Mouse (Mus musculus) gastrocnemius, adult 18-20 months (tissue): ENCODE measurements around the gene Stk36. TPM values are rescaled to one million over a fixed set of nuclear protein-coding genes. Genes with fewer than 3 reads are reported as not detected.

Experiments used
- DNase-seq: peaks from one replicate; pipeline ENCODE4 v3.0.0; 2021; ENCODE audit warnings: low spot score
- long read RNA-seq, 2 experiments: library from polyadenylated mRNA; stranded (forward); transcript quantifications; one replicate each; pipeline ENCODE4 v2.0.0; 2021
- total RNA-seq, 2 experiments: library from RNA; stranded (reverse); gene quantifications; 2 replicates each; pipeline ENCODE4 v1.2.3; 2021

Gene Stk36
- total RNA-seq = under 1 TPM; 0.27 to 0.28 TPM
- long read RNA-seq, experiment 1 = 0 reads
- long read RNA-seq, experiment 2 = 0 reads

DNA sequence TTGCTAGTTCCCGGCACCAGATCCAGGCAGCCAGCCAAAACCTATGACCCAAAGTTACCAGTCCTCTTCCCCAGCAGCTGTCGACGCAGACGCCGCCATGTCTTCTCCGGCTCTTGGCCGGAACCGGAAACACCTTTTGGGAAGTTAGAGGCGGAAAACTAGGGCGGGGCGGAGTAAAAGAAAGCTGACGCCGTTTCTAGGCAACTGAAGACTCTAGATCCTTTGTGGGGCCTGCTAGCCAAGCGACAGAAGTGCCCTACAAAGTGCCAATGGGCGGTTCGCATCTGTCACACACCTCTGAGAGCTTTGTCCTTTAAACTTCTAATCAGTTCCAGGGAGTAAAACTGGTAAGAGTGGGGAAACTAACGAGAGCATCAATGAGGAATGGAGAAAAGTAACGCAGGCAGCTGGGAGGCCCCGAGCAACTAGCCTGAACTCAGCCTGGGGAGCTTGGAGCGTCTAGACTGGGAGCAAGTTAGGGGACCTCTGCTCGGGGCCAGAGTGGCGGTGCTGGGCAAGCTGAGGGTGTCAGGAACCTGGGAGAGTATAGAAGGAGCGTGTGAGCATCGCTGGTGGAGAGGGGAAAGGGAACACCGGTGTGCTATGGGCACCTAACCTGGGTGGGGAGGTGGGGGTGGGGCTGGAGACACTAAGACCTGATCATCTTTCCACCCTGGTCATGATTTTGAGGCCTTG lies at the start of gene Stk36, which contains the start of gene Rnf25:
Gene Stk36 (plus strand): TSS at position 179 of the 696 bp plus-strand sequence.
Gene Rnf25 (minus strand): TSS at position 131 of the 696 bp plus-strand sequence.
- peak; percentile 87 for DNase-seq

DNA sequence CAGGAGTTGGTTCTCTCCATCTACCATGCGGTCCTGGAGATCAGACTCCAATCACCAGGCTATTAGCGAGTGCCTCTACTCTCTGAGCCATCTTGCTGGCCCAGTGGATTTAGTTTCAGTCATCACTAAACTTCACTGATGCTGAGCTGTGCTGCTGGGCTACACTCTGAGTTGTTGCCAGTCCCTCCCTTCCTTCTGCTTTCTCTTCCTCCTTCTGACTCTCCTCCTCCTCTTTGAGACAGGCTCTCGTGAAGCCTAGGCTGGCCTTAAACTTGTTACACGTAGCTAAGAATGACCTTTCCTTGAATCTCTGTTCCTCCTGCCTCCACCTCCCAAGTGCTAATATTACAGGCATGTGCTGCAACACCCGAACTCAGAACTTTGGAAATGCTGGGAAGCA lies 42.2 kb upstream of the Stk36 start:
- DNase-seq = no peak

DNA sequence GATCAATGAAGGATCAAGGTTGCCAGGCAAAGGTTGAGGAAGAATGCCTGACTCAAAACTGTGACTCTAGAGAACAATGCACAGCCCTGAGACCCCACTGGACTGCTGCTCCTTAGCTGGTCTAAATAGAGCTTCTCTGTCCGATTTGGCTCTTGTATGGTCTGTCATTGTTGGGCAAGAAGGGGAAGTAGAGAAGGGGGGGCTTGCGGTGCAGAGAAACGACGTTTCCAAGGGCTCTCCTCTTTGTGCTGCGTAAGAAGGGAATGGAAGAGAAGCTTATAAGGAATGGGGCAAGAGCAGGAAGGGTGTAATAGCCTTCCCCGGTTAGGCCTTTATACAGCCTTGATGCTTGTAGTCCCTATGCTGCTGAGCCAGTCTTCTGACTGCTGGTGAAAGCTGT lies 35.4 kb upstream of the Stk36 start:
- no peak for DNase-seq

GRCm38 (mm10) chr1:74569739-74570719 lies 31.2 kb upstream of the Stk36 start:
- no peak for DNase-seq

DNA sequence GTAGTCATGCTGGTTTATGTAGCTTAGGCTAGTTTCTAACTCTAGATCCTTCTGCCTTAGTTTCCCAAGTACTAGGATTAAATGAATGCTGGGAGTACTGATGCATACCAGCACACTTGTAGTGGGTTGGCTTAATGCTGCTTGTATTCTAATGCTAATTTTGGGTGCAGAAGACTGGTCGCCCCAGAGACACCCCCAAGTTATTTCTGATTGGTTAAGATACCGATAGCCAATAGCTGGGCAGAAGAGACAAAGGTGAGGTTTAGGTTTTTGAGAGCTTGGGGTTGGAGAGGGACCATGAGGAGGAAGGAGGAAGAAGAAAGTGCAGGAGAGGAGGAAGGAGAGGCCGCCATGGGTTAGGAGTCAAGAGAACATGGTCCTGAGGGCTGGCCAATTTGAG lies 18.6 kb upstream of the Stk36 start:
- no peak for DNase-seq

DNA sequence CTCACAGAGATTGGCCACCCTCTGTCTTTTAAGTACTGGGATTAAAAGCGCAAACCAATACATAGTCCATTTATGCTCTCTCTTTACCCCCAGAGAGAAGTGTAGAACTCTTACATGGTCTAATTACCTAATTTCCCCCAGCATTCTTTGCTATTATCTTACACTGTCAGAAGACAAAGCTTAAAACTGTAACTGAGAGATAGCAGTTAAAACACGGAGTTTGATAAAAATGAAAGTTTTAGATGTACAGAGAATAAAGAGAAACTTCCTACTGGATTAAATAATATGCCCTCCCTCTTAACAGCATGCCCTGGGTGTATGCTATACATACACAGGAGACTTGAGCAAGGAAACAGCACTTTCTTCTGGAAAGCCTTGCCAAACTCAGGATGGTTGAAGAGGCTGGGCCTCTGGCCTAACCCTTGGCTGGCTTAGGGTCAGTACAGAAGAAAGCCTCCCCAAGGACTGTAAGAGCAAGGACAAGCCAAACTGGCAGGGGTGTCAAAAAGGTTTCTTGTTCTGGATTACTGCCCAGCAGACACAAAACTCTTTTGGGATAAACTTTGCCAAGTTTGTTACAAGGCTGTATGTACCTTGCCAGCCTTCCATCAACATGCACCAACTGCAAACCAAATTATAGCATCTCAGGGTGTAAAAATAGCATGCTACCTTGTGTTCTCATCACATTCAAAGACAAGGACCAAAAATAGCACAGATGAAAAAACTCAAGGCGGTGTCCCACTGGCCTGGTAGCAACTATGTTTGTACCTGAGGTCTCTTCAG lies 16.4 kb upstream of the Stk36 start:
- peak; percentile 69 for DNase-seq

DNA sequence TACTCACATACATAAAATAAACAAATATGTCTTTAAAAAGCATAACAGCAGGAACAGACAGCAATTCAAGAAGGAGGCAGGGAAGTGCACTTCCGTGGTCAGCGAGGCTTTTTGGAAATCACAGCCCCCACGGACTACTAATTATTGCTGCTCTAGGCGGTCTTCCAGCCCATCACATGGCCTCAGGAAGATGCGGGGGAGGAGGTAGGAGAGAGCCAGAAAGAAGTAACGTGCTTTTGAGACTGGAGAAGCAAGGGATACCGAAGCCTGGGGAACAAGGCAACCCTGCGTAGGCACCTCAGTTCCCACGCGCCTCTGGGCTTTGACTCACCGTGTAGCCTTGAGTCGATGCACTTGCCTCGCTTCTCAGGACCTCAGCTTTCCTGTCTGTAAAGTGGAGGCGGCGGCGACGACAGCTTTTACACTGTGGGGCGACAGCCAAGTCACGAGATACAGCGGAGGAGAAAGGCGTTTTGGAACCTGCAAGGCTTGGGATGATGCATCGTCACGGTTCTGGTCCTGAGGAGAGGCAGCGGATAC lies 13.9 kb upstream of the Stk36 start:
- no peak for DNase-seq

- peak; percentile 99 for DNase-seq
Measured at GRCm38 (mm10) chr1:74587773-74588445, 13.3 kb upstream of the Stk36 start, which contains the start of the genes Zfp142 and Bcs1l. Gene Zfp142, minus strand, starts transcription at chr1:74588246. Gene Bcs1l, plus strand, starts transcription at chr1:74588289.

DNA sequence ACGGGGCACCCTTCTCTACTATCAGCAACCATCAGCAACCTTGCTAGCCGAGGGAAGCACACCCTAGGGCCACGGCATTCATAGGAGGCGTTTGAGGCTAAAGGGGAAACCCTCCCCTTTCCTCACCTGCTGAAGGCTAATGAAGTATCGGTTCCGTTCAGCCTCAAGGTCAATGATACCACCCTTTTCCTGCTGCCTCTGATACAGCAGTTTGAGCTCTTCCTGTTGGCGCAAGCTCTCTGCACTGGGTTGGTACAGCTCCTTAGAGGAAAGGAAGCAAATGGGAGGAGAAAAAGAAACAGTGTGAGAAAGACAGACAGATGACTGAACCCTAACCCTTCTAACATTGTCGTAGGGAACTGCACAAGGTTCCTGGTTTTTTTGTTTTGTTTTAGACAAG lies 6.8 kb upstream of the Stk36 start:
- DNase-seq = no peak

DNA sequence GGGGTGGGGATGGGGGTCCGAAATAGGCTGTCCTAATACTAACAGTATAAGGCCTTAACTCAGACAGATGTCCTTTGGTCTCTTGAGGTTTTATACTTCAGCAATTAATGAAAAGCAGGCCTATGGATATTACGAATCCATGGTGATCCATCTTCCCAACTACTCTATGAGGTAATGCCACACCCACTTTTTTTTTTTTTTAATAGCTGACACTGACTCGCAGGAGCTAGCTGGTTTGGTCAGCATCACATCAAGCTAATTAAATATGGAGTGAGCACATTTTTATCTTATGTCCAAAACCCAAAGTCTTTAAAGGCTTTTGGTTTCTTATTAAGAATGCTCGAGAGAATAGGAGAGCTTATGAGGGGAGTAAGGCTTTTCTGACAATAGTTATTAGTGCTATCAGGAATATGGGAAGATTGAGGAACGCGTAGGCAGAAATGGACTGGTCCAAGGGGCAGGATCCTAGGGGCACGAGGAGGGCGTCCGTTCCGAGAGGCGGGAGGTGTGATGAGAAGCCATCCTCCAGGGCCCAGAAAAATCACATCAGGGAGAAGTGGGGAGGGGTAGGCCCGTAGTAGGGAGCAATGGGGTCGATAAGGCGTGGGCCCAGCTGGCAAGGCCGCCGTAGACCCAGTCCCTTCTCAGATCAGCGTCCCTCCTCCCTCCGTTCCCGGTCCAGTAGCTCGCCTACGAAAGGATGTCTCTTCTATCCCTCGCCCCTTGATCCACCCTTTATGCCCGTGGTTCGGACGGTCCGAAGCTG lies 561 bp upstream of the Stk36 start:
- no peak for DNase-seq

GRCm38 (mm10) chr1:74624183-74624582 lies 22.9 kb downstream of the Stk36 start:
- DNase-seq = no peak

- DNase-seq = no peak
Measured at GRCm38 (mm10) chr1:74626076-74626475, 24.8 kb downstream of the Stk36 start.

DNA sequence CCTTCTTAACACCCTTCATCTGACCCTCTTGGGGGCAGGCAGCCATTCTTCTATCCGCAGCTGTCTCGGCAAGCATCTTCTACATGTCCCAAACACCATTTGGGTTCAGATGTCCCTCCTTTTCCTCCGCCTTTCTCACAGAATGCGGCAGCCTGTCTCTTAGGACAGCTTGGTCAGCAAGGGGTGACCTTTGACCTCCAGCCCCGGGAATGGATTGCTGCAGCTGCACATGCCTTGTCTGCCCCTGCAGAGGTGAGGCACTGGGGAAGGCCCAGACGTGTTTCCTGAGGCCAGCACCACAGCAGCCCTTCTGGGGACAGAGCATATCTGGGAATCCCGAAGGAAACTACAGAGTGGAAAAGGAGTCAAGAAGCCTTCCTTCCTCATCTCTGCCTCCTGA lies 26.8 kb downstream of the Stk36 start:
- no peak for DNase-seq

- no peak for DNase-seq
Measured at GRCm38 (mm10) chr1:74632734-74633133, 31.5 kb downstream of the Stk36 start.

GRCm38 (mm10) chr1:74643524-74643923 lies 42.3 kb downstream of the Stk36 start:
- DNase-seq = no peak

DNA sequence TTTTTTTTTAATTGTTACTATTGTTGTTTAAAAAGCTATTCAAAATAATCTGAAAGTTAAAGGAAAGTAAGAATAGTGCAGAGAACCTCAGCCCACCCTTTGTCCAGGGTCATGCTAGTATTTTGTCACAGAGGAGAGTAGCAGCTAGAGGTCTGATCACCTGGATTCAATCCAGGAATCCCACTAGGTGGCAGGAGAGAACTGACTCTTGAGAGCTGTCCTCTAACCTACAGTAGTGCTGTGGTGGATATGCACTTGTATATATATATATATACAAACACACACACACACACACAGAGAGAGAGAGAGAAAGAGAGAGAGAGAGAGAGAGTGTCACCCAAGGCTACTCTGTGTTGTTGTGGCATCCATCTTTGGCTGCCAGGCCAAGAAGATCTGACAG lies 42.7 kb downstream of the Stk36 start:
- DNase-seq = no peak

GRCm38 (mm10) chr1:74661448-74662195 lies 60.4 kb downstream of the Stk36 start, which contains the start of gene Ttll4:
Gene Ttll4, plus strand, starts transcription at chr1:74661745.
- peak; percentile 96 for DNase-seq

GRCm38 (mm10) chr1:74662253-74662865 lies 61.1 kb downstream of the Stk36 start:
- DNase-seq = no peak
